Mouse (Mus musculus): ENCODE measurements around the gene Rbm10. TPM values are rescaled to one million over a fixed set of nuclear protein-coding genes. Genes with fewer than 3 reads are reported as not detected.

Rbm10 gene
- 72.7 and 73.9 TPM in 2 replicates for polyA plus RNA-seq (2015; fragmentation: Nextera tagmentation; extraction: Ambion mirVana)

- Histone ChIP-seq H3K4me3 (peak within 1 kb of the TSS; percentile 60), H3K4me2 (replicated peaks) (peak within 1 kb of the TSS; percentile 66), H3K4me1 (peaks cover 8% of the 10 kb centered on the region; the same call in 1 of the 2 replicates), H3K9me3 (no peaks in the 10 kb centered on the region), H3K36me3 (peaks cover 17% of the 10 kb centered on the region), H3K27ac (peak within 1 kb of the TSS; percentile 80; the same call in 1 of the 2 replicates), H3K27me3 (no peaks in the 10 kb centered on the region), H3K9ac (peak within 1 kb of the TSS; percentile 75)
- ATAC-seq (ENCODE audit: low FRiP score, low read depth), result peak; percentile 96
- WGBS, result 12% methylated on average over 48 of the region's 49 CpGs
Measured at GRCm38 (mm10) chrX:20617176-20617902, at the start of gene Rbm10, which contains the start of gene Ndufb11. TSS of gene Rbm10 (plus strand) at chrX:20617503. TSS of gene Ndufb11 (minus strand) at chrX:20617619.

DNA sequence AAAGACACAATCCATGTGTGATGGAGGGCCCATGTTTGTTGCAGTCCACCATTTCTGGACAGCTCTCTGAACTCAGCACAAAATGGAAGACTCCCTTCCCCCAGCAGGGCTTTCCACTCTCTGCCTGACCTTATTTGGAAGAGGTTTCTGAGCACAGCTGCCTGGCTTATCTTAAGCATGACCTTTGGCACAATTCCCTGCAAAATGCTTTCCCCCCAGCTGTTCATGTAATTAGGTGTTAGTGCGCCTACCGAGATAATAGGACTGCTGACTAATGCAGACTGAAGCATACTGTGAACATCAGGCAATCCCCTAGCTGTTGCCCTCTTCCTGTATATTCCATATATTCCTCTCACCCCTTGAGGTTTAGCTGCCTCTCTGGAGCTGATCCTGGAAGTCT is 46.3 kb upstream of the Rbm10 start:
- H3K27me3 ChIP-seq, result no peaks in the 10 kb centered on the region
- no peak overlapping the region for H3K9ac ChIP-seq
- H3K36me3 ChIP-seq, result no peaks in the 10 kb centered on the region
- WGBS, result 46% methylated on average over 2 of the region's 2 CpGs
- no peak overlapping the region for H3K27ac ChIP-seq
- peak; percentile 59; the same call in 1 of the 2 replicates for ATAC-seq (ENCODE audit: low FRiP score, low read depth)
- H3K9me3 ChIP-seq, result no peaks in the 10 kb centered on the region
- no peak overlapping the region for H3K4me3 ChIP-seq
- H3K4me2 ChIP-seq (replicated peaks), result no peak overlapping the region
- H3K4me1 ChIP-seq, result no peaks in the 10 kb centered on the region

- no peak for ATAC-seq (ENCODE audit: low FRiP score, low read depth)
- Histone ChIP-seq H3K27ac (no peak overlapping the region), H3K4me3 (no peak overlapping the region), H3K9ac (no peak overlapping the region), H3K4me1 (no peaks in the 10 kb centered on the region), H3K9me3 (no peaks in the 10 kb centered on the region), H3K36me3 (no peaks in the 10 kb centered on the region), H3K4me2 (replicated peaks) (no peak overlapping the region), H3K27me3 (no peaks in the 10 kb centered on the region)
- 67% methylated on average over 9 of the region's 9 CpGs for WGBS
Measured at GRCm38 (mm10) chrX:20572683-20573082, 44.6 kb upstream of the Rbm10 start.

DNA sequence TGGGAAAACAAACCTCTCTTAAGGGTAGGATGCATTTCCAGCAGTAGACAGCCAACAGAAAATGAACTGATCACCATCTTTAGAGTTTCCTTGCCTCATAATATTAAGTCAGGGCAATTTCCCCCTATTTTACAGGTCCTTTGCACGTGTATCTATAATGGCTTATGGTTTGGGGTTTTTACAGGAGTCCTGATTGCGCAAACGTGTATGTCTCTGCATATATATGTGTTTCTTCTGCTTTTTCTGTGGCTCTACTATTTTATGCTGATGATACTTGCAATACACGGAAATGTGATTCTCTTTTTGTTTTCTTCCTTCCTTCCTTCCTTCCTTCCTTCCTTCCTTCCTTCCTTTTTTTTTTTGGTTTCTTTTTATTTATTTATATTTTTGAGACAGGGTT is 43.4 kb upstream of the Rbm10 start:
- no peak overlapping the region for H3K27ac ChIP-seq
- WGBS, result 85% methylated on average over 4 of the region's 4 CpGs

DNA sequence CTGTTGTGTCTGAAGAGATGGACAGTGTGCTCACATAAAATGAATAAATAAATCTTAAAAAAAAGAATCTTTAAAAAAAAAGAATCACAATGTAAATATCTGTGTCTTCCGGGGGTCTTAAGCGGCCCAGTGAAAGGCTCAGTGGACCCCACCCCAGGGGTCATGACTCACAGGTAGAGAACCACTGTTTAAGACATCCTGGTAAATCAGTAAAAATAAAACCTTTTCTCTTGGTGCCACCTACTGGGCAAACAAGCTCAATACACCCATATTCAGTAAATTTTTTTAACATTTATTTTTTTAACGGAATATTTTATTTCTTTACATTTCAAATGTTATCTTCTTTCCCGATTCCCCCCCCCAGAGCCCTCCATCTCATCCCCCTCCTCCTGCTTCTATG is 29.3 kb upstream of the Rbm10 start:
- H3K27me3 ChIP-seq, result no peaks in the 10 kb centered on the region
- no peaks in the 10 kb centered on the region for H3K36me3 ChIP-seq
- ATAC-seq (ENCODE audit: low FRiP score, low read depth), result no peak
- no peaks in the 10 kb centered on the region for H3K4me1 ChIP-seq
- no peaks in the 10 kb centered on the region for H3K9me3 ChIP-seq
- 26% methylated on average over 4 of the region's 4 CpGs for WGBS
- H3K9ac ChIP-seq, result no peak overlapping the region
- H3K27ac ChIP-seq, result no peak overlapping the region
- no peak overlapping the region for H3K4me2 ChIP-seq (replicated peaks)
- no peak overlapping the region for H3K4me3 ChIP-seq

More for the DNA sequence above, 43.4 kb upstream of the Rbm10 start:
- Histone ChIP-seq H3K9ac (no peak overlapping the region), H3K27me3 (no peaks in the 10 kb centered on the region), H3K4me1 (no peaks in the 10 kb centered on the region), H3K9me3 (no peaks in the 10 kb centered on the region), H3K4me3 (no peak overlapping the region), H3K4me2 (replicated peaks) (no peak overlapping the region), H3K36me3 (no peaks in the 10 kb centered on the region)
- no peak for ATAC-seq (ENCODE audit: low FRiP score, low read depth)

GRCm38 (mm10) chrX:20608500-20608899 is 8.8 kb upstream of the Rbm10 start:
- WGBS, result 86% methylated on average over 4 of the region's 4 CpGs
- Histone ChIP-seq H3K9ac (no peak overlapping the region), H3K27me3 (no peaks in the 10 kb centered on the region), H3K36me3 (no peaks in the 10 kb centered on the region), H3K4me3 (no peak overlapping the region), H3K4me1 (no peaks in the 10 kb centered on the region), H3K27ac (no peak overlapping the region), H3K9me3 (no peaks in the 10 kb centered on the region), H3K4me2 (replicated peaks) (no peak overlapping the region)
- ATAC-seq (ENCODE audit: low FRiP score, low read depth), result no peak

DNA sequence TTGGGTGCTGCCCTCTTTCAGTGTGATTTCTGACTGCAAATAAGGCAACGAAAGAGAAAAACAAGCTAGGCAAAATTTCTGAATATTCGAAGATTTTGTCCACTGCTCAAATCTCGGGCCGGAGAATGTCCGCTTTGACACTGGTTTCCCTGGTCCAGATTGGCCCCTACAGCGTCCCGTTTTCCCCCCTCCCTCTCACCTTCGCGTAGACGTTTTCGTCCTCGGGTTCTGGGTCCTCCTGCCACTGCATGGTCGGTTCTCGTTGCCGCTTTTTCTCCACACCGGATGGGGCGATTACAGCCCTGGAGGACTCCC is 485 bp upstream of the Rbm10 start:
- peak overlapping the region; percentile 64 for H3K4me2 ChIP-seq (replicated peaks)
- H3K27me3 ChIP-seq, result no peaks in the 10 kb centered on the region
- ATAC-seq (ENCODE audit: low FRiP score, low read depth), result peak; percentile 38; the same call in 1 of the 2 replicates
- H3K9ac ChIP-seq, result peak overlapping the region; percentile 69
- H3K4me1 ChIP-seq, result peaks cover 8% of the 10 kb centered on the region; the same call in 1 of the 2 replicates
- peak overlapping the region; percentile 80; the same call in 1 of the 2 replicates for H3K27ac ChIP-seq
- 15% methylated on average over 17 of the region's 17 CpGs for WGBS
- no peaks in the 10 kb centered on the region for H3K9me3 ChIP-seq
- peak overlapping the region; percentile 60 for H3K4me3 ChIP-seq
- peaks cover 14% of the 10 kb centered on the region for H3K36me3 ChIP-seq

- Histone ChIP-seq H3K27ac (peak overlapping the region; percentile 80; the same call in 1 of the 2 replicates), H3K9ac (peak overlapping the region; percentile 75), H3K4me1 (peaks cover 8% of the 10 kb centered on the region; the same call in 1 of the 2 replicates), H3K27me3 (no peaks in the 10 kb centered on the region), H3K4me3 (peak overlapping the region; percentile 60), H3K4me2 (replicated peaks) (peak overlapping the region; percentile 66), H3K36me3 (peaks cover 17% of the 10 kb centered on the region), H3K9me3 (no peaks in the 10 kb centered on the region)
- ATAC-seq (ENCODE audit: low FRiP score, low read depth), result peak; percentile 51
- WGBS, result 18% methylated on average over 30 of the region's 31 CpGs
Measured at GRCm38 (mm10) chrX:20617903-20618399, 648 bp downstream of the Rbm10 start.

GRCm38 (mm10) chrX:20638141-20638540 is 20.8 kb downstream of the Rbm10 start:
- 100% methylated on average over 2 of the region's 2 CpGs for WGBS
- peaks cover 67% of the 10 kb centered on the region for H3K36me3 ChIP-seq

DNA sequence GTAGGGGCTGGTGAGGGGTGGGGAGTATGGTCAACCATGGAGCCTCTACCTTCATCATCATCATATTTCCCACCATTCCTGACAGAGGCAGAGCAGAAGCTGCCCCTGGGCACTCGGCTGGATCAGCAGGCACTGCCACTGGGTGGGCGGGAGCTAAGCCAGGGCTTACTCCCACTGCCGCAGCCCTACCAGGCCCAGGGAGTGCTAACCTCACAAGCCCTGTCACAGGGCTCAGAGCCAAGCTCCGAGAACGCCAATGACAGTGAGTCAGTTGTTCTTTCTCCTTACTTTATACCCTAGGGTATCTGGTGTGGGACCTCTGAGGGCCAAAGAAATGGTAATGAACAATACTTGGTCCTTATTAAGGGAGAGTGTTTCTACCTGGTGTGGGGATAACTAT is 27.5 kb downstream of the Rbm10 start:
- Histone ChIP-seq H3K4me2 (replicated peaks) (no peak overlapping the region), H3K4me1 (no peaks in the 10 kb centered on the region), H3K36me3 (peaks cover 79% of the 10 kb centered on the region), H3K27ac (no peak overlapping the region), H3K9me3 (no peaks in the 10 kb centered on the region), H3K4me3 (no peak overlapping the region), H3K27me3 (no peaks in the 10 kb centered on the region), H3K9ac (no peak overlapping the region)
- WGBS, result 75% methylated on average over 5 of the region's 5 CpGs
- no peak for ATAC-seq (ENCODE audit: low FRiP score, low read depth)

More at GRCm38 (mm10) chrX:20638141-20638540, 20.8 kb downstream of the Rbm10 start:
- Histone ChIP-seq H3K9ac (no peak overlapping the region), H3K4me1 (no peaks in the 10 kb centered on the region), H3K9me3 (no peaks in the 10 kb centered on the region), H3K4me3 (no peak overlapping the region), H3K27me3 (no peaks in the 10 kb centered on the region), H3K27ac (no peak overlapping the region), H3K4me2 (replicated peaks) (no peak overlapping the region)
- no peak for ATAC-seq (ENCODE audit: low FRiP score, low read depth)

DNA sequence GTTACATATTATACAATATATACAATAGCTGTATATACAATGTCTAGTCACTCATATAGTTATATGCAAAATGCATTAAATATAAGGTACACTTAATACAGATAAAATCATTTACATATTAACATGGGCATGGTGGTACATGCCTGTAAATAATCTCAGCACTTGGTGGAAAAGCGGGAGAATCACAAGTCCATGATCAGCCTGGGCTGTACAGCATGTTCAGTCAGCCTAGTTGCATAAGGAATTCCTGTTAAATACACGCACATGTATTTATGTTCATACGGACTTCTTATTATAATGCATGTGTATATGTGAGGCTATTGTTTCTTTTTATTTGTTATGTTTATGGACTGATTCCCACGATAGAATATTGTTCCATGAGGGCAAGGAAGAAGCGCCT is 40.3 kb downstream of the Rbm10 start:
- no peaks in the 10 kb centered on the region for H3K36me3 ChIP-seq
- H3K27me3 ChIP-seq, result no peaks in the 10 kb centered on the region
- no peak overlapping the region for H3K9ac ChIP-seq
- no peaks in the 10 kb centered on the region for H3K9me3 ChIP-seq
- peak overlapping the region; percentile 53 for H3K4me3 ChIP-seq
- no peaks in the 10 kb centered on the region for H3K4me1 ChIP-seq
- WGBS, result 24% methylated on average over 5 of the region's 5 CpGs
- ATAC-seq (ENCODE audit: low FRiP score, low read depth), result no peak
- H3K4me2 ChIP-seq (replicated peaks), result peak overlapping the region; percentile 80
- no peak overlapping the region for H3K27ac ChIP-seq

DNA sequence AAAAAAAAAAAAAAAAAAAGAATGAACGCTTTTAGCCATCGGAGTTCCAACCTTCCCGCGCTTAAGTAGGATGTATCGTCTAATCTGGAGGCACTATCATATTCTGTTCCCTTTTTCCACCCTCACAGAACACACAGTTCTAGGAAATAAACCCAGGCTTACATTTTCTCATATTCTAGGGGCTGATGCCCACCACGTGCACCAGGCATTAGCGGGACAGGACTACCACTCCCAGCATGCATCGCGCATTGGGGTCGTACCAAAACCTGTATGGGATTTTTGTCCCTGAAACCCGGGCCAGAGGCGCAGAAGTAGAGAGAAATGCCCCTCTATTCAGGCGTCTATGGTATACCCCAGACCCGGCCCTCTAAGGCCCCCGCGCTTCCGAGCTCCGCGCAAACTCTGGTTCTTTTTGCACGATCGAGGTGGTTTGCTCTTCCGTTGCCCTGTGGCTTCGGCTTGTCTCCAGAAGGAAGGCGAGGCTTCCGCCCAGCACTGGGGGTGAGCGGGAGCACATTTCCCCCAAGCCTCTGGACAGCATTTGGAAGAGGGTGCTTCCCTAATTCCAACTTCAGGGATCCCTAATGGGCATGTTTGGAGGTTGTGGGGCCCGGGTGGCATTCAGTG is 40.8 kb downstream of the Rbm10 start, which contains the start of gene Uba1:
TSS of gene Uba1 (plus strand) at position 301 of the 627 bp plus-strand sequence.
- 12% methylated on average over 27 of the region's 27 CpGs for WGBS
- Histone ChIP-seq H3K9ac (peak within 1 kb of the TSS; percentile 66), H3K36me3 (no peaks in the 10 kb centered on the region), H3K9me3 (no peaks in the 10 kb centered on the region), H3K27ac (peak within 1 kb of the TSS; percentile 63; the same call in 1 of the 2 replicates), H3K4me2 (replicated peaks) (peak within 1 kb of the TSS; percentile 80), H3K27me3 (no peaks in the 10 kb centered on the region), H3K4me3 (peak within 1 kb of the TSS; percentile 53), H3K4me1 (no peaks in the 10 kb centered on the region)
- peak; percentile 92 for ATAC-seq (ENCODE audit: low FRiP score, low read depth)
